Mouse (Mus musculus): ENCODE measurements around the gene Dpp3. TPM values are rescaled to one million over a fixed set of nuclear protein-coding genes. Genes with fewer than 3 reads are reported as not detected.

Dpp3 gene
- polyA plus RNA-seq (2015; fragmentation: Nextera tagmentation; extraction: Ambion mirVana) = 66.6 and 67.5 TPM in 2 replicates

DNA sequence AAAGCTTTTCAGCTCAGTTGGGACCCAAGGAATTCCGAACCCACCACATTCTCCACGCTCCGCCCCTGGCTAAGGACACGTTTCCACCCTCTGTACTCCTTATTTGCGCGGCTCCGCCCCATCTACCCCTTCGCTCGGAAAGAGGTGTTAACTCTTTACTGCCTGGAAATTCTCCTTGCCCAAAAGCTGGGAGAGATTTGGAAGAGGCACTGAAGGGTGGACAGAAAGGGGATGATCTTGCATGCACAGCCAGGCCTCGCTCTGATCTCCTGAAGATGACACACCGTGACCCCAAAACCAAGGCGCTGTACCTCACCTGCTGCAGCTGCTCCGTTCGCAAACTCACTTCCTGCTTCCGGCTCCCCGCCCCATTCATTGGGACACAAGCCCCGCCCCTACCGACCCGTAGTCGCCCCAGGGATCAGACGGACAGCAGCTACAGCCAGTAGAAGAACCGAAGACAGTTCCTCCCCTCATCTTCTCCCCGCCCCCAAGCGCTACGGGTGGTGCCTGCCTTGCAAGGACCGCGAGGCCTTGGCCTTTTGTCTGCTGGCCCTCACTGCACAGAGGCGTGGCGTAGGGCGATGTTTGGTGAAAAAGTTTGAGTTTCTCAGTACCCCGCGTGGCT lies at the start of gene Dpp3:
Gene Dpp3, minus strand, starts transcription at position 384 of the 628 bp plus-strand sequence.

DNA sequence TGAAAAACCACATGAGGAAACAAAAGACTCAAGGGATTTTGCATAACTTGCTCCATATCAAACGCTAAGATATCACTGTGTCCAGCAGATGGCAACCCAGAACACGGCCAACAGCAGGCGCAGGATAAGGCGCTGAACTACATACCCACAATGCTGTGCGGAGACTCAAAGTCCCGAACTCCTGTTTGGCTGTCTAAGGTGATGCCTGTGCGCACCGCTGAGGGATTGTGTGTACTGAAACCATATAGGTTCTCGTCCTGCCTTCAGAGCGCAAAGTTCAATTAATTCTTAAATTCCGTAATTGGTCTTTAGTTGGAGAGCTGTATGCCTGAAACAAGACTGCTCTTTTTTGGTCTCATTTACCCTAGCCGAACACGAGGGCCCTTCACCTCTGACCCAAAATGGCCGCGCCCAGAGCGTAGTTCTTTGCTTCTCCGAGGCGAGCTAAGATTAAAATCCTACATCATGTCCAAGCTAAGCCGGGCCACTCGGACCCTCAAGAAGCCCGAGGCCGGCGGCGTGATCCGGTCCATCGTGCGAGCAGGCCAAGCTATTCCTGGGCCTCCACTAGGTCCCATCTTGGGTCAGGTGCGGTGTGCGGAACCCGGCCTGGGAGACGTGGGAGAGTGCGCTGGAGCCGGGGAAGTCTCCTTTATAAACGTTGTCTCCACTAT lies 34.0 kb upstream of the Dpp3 start, which contains the start of gene Mrpl11:
Gene Mrpl11, plus strand, starts transcription at position 220 of the 674 bp plus-strand sequence.

DNA sequence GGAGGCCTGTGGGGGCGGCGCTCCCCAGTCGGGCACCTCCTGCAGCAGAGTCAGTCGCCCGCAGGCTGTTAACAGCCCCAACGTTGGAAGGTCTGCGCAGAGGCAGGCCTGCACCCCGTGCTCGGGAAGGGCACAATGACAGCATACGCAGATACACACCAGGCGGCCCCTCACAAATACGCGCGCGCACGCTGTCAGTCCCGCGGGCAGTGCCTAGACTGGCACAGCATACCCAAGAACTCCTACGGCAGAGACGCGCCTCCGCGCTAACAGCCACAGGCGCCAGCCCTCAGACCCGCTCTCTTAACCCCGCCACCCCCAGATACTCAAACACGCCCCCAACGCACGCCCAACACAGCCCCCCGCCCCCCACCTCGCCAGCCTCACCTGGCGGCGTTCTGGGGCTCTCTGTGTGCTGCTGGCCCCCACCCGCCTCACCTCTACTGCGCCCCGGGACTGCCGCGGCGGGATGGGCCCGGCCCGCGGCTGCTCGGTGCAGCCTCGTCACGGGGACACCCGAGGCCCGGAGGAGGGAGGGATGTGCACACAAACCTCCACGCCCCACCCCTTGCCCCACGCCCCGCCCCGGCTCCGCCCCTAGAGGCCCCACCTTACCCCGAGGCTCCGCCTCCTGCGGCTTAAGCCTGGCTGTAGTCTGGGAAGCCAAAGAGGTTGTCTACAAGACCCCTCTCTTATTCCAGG lies 14.6 kb upstream of the Dpp3 start, which contains the start of gene Peli3:
Gene Peli3, minus strand, starts transcription at position 577 of the 702 bp plus-strand sequence.

DNA sequence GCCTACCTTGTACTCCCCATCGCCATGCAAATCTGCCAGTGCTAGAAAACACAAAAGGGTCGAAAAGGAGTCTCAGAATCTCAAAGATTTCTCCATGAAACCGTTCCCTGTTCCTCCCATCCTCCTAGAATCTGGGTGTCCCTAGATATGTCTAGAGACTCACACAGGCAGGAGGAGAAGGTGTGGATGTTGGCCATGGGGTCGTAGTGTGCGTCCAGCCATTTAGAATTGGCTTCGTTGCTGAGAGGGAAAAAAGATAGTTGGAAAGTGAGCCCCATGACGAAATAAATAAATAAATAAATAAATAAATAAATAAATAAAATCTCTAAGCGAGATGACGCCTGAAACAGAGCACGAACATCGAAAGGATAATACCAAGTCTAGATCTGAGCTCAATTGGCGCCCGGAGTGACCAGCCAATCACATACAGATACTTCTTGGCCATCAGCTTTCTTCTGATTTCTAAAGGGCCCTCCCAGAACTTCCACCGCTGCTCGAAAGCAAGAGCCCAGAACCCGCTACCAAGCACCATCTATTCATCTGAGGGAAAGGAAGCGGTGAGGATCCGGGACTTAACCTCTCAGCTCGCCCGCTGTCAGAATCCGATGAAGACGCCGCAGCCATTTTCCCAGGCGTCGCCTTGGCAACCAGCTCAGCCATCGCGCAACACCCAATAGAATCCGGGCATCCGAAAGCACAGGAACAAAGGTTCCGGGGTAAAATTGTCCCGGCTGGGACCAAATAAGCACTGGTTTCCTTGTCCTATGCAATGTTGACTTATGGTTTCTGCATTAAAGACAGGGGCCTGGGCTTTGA lies 21.9 kb downstream of the Dpp3 start, which contains the start of gene Bbs1:
Gene Bbs1, minus strand, starts transcription at position 650 of the 816 bp plus-strand sequence.

DNA sequence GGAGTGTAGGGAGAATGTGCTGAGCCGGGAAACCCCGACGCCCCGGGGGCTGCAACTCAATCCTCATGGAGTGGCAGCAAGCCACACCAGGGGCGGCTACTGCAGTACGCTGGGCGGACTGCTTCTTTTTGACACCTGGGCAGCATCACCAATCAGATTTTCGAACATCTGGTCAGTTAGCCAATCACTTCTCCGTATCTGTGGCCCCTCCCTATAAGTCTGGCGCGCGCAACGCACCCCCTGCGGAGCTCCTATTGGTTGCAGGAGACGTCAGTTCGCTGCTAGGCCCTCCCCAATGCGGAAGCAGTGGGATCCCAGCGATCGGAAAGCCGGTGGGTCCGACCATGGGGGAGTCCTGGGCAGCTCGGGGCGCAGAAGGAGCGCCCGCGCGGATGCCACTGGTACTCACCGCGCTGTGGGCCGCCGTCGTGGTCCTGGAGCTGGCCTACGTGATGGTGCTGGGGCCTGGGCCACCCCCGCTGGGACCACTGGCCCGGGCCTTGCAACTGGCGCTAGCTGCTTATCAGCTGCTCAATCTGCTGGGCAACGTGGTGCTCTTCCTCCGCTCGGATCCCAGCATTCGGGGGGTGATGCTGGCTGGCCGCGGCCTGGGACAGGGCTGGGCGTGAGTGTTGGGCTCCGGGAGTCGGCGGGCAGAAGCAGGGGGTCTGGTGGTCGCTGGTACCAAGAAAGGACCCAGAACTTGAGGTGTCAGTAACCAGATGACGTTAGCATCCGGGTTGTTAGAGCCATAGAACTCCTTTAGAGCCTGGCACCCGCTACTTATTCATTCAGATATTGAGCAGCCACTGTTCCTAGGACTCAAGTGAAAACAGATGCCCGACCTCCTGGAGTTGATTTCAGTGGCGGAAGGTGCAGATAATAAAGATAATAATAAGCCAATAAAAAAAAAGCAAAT lies 49.4 kb downstream of the Dpp3 start, which contains the start of gene Zdhhc24:
Gene Zdhhc24, plus strand, starts transcription at position 264 of the 919 bp plus-strand sequence.

DNA sequence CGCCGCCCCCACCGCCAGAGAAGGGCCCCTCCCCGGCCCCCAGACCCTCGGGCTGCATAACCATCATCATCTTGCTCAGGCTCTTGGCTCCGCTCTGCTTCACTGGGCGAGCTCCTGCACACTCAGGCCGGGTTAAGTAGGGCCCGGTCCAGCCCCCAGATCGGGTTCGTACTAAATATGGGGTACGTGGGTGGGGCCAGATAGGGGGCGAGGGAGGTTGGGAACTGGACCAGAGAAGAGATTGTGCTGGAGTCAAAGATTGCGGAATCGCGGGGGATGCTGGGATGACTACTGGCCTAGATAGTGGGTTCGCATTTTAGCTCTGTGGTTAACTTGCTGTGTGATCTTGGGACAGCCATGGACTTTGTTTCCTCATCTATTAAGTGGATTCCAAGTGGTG lies 50.3 kb downstream of the Dpp3 start, which contains the start of gene Actn3:
Gene Actn3, minus strand, starts transcription at position 125 of the 400 bp plus-strand sequence.

Other genes with a start within 250 kb of the Dpp3 start
- 5.4 and 5.9 TPM in 2 replicates for gene Gm960, start 229.6 kb downstream of the Dpp3 start, polyA plus RNA-seq (2015; fragmentation: Nextera tagmentation; extraction: Ambion mirVana)
- 11.6 and 16.4 TPM in 2 replicates for gene Sptbn2, start 217.1 kb downstream of the Dpp3 start, polyA plus RNA-seq (2015; fragmentation: Nextera tagmentation; extraction: Ambion mirVana)
- 68.3 and 75.8 TPM in 2 replicates for gene Rbm4b, start 171.8 kb downstream of the Dpp3 start, polyA plus RNA-seq (2015; fragmentation: Nextera tagmentation; extraction: Ambion mirVana)
- gene Rbm4, start 134.4 kb downstream of the Dpp3 start, polyA plus RNA-seq (2015; fragmentation: Nextera tagmentation; extraction: Ambion mirVana) = 36.2 and 38.3 TPM in 2 replicates
- 14.4 and 24.3 TPM in 2 replicates for gene Gm21992, start 116.7 kb downstream of the Dpp3 start, polyA plus RNA-seq (2015; fragmentation: Nextera tagmentation; extraction: Ambion mirVana)
- gene Rbm14, start 116.7 kb downstream of the Dpp3 start, polyA plus RNA-seq (2015; fragmentation: Nextera tagmentation; extraction: Ambion mirVana) = 32.0 and 33.3 TPM in 2 replicates
- 48.0 and 51.2 TPM in 2 replicates for gene Ccs, start 89.0 kb downstream of the Dpp3 start, polyA plus RNA-seq (2015; fragmentation: Nextera tagmentation; extraction: Ambion mirVana)
- 0.63 and 0.85 TPM in 2 replicates for gene Ccdc87, start 88.9 kb downstream of the Dpp3 start, polyA plus RNA-seq (2015; fragmentation: Nextera tagmentation; extraction: Ambion mirVana)
- 92.7 and 98.1 TPM in 2 replicates for gene Ctsf, start 73.2 kb downstream of the Dpp3 start, polyA plus RNA-seq (2015; fragmentation: Nextera tagmentation; extraction: Ambion mirVana)
- 3.9 and 5.1 TPM in 2 replicates for gene Actn3, start 50.4 kb downstream of the Dpp3 start, polyA plus RNA-seq (2015; fragmentation: Nextera tagmentation; extraction: Ambion mirVana)
- 18.3 and 20.1 TPM in 2 replicates for gene Zdhhc24, start 49.6 kb downstream of the Dpp3 start, polyA plus RNA-seq (2015; fragmentation: Nextera tagmentation; extraction: Ambion mirVana)
- 8.7 and 8.8 TPM in 2 replicates for gene Bbs1, start 21.7 kb downstream of the Dpp3 start, polyA plus RNA-seq (2015; fragmentation: Nextera tagmentation; extraction: Ambion mirVana)
- gene Peli3, start 14.8 kb upstream of the Dpp3 start, polyA plus RNA-seq (2015; fragmentation: Nextera tagmentation; extraction: Ambion mirVana) = 10.4 and 12.1 TPM in 2 replicates
- gene Mrpl11, start 33.9 kb upstream of the Dpp3 start, polyA plus RNA-seq (2015; fragmentation: Nextera tagmentation; extraction: Ambion mirVana) = 116 and 126 TPM in 2 replicates
- 0.28 and 0.39 TPM in 2 replicates for gene Npas4, start 62.0 kb upstream of the Dpp3 start, polyA plus RNA-seq (2015; fragmentation: Nextera tagmentation; extraction: Ambion mirVana)
- 17.8 and 18.5 TPM in 2 replicates for gene Slc29a2, start 95.6 kb upstream of the Dpp3 start, polyA plus RNA-seq (2015; fragmentation: Nextera tagmentation; extraction: Ambion mirVana)
- 166 and 173 TPM in 2 replicates for gene B4gat1, start 110.5 kb upstream of the Dpp3 start, polyA plus RNA-seq (2015; fragmentation: Nextera tagmentation; extraction: Ambion mirVana)
- gene AC124502.3, start 110.6 kb upstream of the Dpp3 start, polyA plus RNA-seq (2015; fragmentation: Nextera tagmentation; extraction: Ambion mirVana) = 1.7 and 2.2 TPM in 2 replicates
- gene Brms1, start 113.1 kb upstream of the Dpp3 start, polyA plus RNA-seq (2015; fragmentation: Nextera tagmentation; extraction: Ambion mirVana) = 14.2 and 14.9 TPM in 2 replicates
- 0.55 and 0.71 TPM in 2 replicates for gene Rin1, start 122.2 kb upstream of the Dpp3 start, polyA plus RNA-seq (2015; fragmentation: Nextera tagmentation; extraction: Ambion mirVana)
- 17.4 and 19.4 TPM in 2 replicates for gene Cd248, start 139.8 kb upstream of the Dpp3 start, polyA plus RNA-seq (2015; fragmentation: Nextera tagmentation; extraction: Ambion mirVana)
- 63.2 and 66.9 TPM in 2 replicates for gene Tmem151a, start 157.2 kb upstream of the Dpp3 start, polyA plus RNA-seq (2015; fragmentation: Nextera tagmentation; extraction: Ambion mirVana)
- 72.6 and 73.4 TPM in 2 replicates for gene Yif1a, start 160.3 kb upstream of the Dpp3 start, polyA plus RNA-seq (2015; fragmentation: Nextera tagmentation; extraction: Ambion mirVana)
- gene Cnih2, start 170.2 kb upstream of the Dpp3 start, polyA plus RNA-seq (2015; fragmentation: Nextera tagmentation; extraction: Ambion mirVana) = 448 and 454 TPM in 2 replicates
- gene Rab1b, start 178.8 kb upstream of the Dpp3 start, polyA plus RNA-seq (2015; fragmentation: Nextera tagmentation; extraction: Ambion mirVana) = 203 and 219 TPM in 2 replicates
- 72.6 and 86.2 TPM in 2 replicates for gene Klc2, start 190.3 kb upstream of the Dpp3 start, polyA plus RNA-seq (2015; fragmentation: Nextera tagmentation; extraction: Ambion mirVana)

Data from neural tube, postnatal 0 days (tissue).